Comparison of ENCODE assay signal across 8 mouse cellular contexts in genomic region chr16:20498677-20499475, GRCm38 (mm10). TPM values are rescaled to one million over a fixed set of nuclear protein-coding genes. Genes with fewer than 3 reads are reported as not detected.
DNase-seq lines count a peak whose midpoint lies in the region; ATAC-seq lines count a peak whose summit lies in the region.

Eif2b5 (plus strand) TSS chr16:20498817.

- H3K9me3 ChIP-seq in hindbrain, embryonic 15.5 days, result no peaks in the 10 kb centered on the region

- peak within 1 kb of the TSS; percentile 72 for H3K4me2 ChIP-seq in hindbrain, embryonic 15.5 days

- WGBS in hindbrain, embryonic 15.5 days, result 0% methylated on average over 48 of the region's 49 CpGs

- ATAC-seq in hindbrain, embryonic 15.5 days (ENCODE audit: low FRiP score, low read depth), result peak; percentile 94

- peak within 1 kb of the TSS; percentile 71 for H3K4me3 ChIP-seq in hindbrain, embryonic 15.5 days

- peak within 1 kb of the TSS; percentile 80 for H3K9ac ChIP-seq in hindbrain, embryonic 15.5 days

- no peaks in the 10 kb centered on the region for H3K27me3 ChIP-seq in hindbrain, embryonic 15.5 days

- H3K27ac ChIP-seq in hindbrain, embryonic 15.5 days (replicated peaks), result peak within 1 kb of the TSS; percentile 80

- H3K4me1 ChIP-seq in hindbrain, embryonic 15.5 days (replicated peaks), result peaks cover 23% of the 10 kb centered on the region

- peak; percentile 91 for DNase-seq in T-cell, adult 2 months (ENCODE audit: low spot score)
- DNase-seq in cerebellum, postnatal 36 days, result peak; percentile 95 to 98
- peak; percentile 95 to 96 for DNase-seq in frontal cortex, postnatal 36 days (ENCODE audit: low spot score in 2 of 2)
- peak; percentile 92 for DNase-seq in left cerebral cortex, adult 11 months (ENCODE audit: low spot score)
- DNase-seq in lung, postnatal 4 days, result peak; percentile 95 to 96
- peak; percentile 87 for DNase-seq in retina, postnatal 7 days (ENCODE audit: low read depth, low spot score)
- DNase-seq in urinary bladder, adult 2 months (ENCODE audit: low spot score), result peak; percentile 79

- peaks cover 35% of the 10 kb centered on the region for H3K36me3 ChIP-seq in hindbrain, embryonic 15.5 days

RNA-seq across cellular contexts. Expression of gene Eif2b5, which starts in this region (rescaled TPM):
- polyA plus RNA-seq in hindbrain, embryonic 15.5 days (2015; fragmentation: Nextera tagmentation; extraction: Ambion mirVana), result 101 TPM in 2 replicates
- polyA plus RNA-seq in urinary bladder, adult 2 months (2012; rRNA removed), result 33.2 and 34.2 TPM in 2 replicates

Comparison
In these comparisons a context has a peak if more than half of its experiments do, and no peak if none do; other contexts are left out.
1. Peak in every context shown above with its lines: DNase-seq, ATAC-seq, H3K4me3 ChIP-seq and H3K27ac ChIP-seq.